Mouse (Mus musculus): ENCODE measurements around the gene Tars2.
"Not testable (repeated sequence)": the region's sequence is repeated elsewhere in the genome, so short reads cannot be mapped to it uniquely, and the experiment has no call there.

The Tars2 gene

GRCm38 (mm10) chr3:95760106-95760505 lies at the start of gene Tars2:
Tars2 (minus strand) TSS chr3:95760206.
- in situ Hi-C loops (cut with MboI, MseI): no loop called here

- in situ Hi-C loops (cut with MboI, MseI): no loop called here
These were observed 48.4 kb upstream of the Tars2 start for GRCm38 (mm10) chr3:95808384-95808783.

- in situ Hi-C loops (cut with MboI, MseI): not testable (repeated sequence)
These were observed 47.6 kb upstream of the Tars2 start for GRCm38 (mm10) chr3:95807630-95808029.

GRCm38 (mm10) chr3:95806677-95807076 lies 46.7 kb upstream of the Tars2 start:
- in situ Hi-C loops (cut with MboI, MseI): no loop called here

- in situ Hi-C loops (cut with MboI, MseI): no loop called here
These were observed 43.8 kb upstream of the Tars2 start for GRCm38 (mm10) chr3:95803851-95804250.

GRCm38 (mm10) chr3:95798756-95799155 lies 38.8 kb upstream of the Tars2 start:
- in situ Hi-C loops (cut with MboI, MseI): no loop called here

- in situ Hi-C loops (cut with MboI, MseI): no loop called here
These were observed 34.3 kb upstream of the Tars2 start for GRCm38 (mm10) chr3:95794299-95794698.

GRCm38 (mm10) chr3:95793662-95794061 lies 33.7 kb upstream of the Tars2 start:
- in situ Hi-C loops (cut with MboI, MseI): no loop called here

GRCm38 (mm10) chr3:95785501-95785900 lies 25.5 kb upstream of the Tars2 start:
- in situ Hi-C loops (cut with MboI, MseI): no loop called here

GRCm38 (mm10) chr3:95771985-95772384 lies 12.0 kb upstream of the Tars2 start:
- in situ Hi-C loops (cut with MboI, MseI): no loop called here

GRCm38 (mm10) chr3:95765534-95765933 lies 5.5 kb upstream of the Tars2 start:
- in situ Hi-C loops (cut with MboI, MseI): no loop called here

- in situ Hi-C loops (cut with MboI, MseI): no loop called here
These were observed 3.8 kb upstream of the Tars2 start for GRCm38 (mm10) chr3:95763811-95764210.

- in situ Hi-C loops (cut with MboI, MseI): no loop called here
These were observed 3.0 kb upstream of the Tars2 start for GRCm38 (mm10) chr3:95762961-95763360.

- in situ Hi-C loops (cut with MboI, MseI): no loop called here
These were observed 1.8 kb upstream of the Tars2 start for GRCm38 (mm10) chr3:95761771-95762170.

- in situ Hi-C loops (cut with MboI, MseI): no loop called here
These were observed 650 bp upstream of the Tars2 start for GRCm38 (mm10) chr3:95760656-95761055.

- in situ Hi-C loops (cut with MboI, MseI): no loop called here
These were observed 1.4 kb downstream of the Tars2 start for GRCm38 (mm10) chr3:95758467-95759218.

GRCm38 (mm10) chr3:95756808-95757207 lies 3.2 kb downstream of the Tars2 start:
- in situ Hi-C loops (cut with MboI, MseI): no loop called here

GRCm38 (mm10) chr3:95754345-95755206 lies 5.4 kb downstream of the Tars2 start:
- in situ Hi-C loops (cut with MboI, MseI): no loop called here

- in situ Hi-C loops (cut with MboI, MseI): no loop called here
These were observed 7.1 kb downstream of the Tars2 start for GRCm38 (mm10) chr3:95752935-95753334.

- in situ Hi-C loops (cut with MboI, MseI): no loop called here
These were observed 19.6 kb downstream of the Tars2 start for GRCm38 (mm10) chr3:95740406-95740805.

- in situ Hi-C loops (cut with MboI, MseI): no loop called here
These were observed 20.5 kb downstream of the Tars2 start, which contains the start of gene Ecm1 for GRCm38 (mm10) chr3:95739353-95740104. Ecm1 (minus strand) TSS chr3:95739569.

GRCm38 (mm10) chr3:95735071-95735670 lies 24.8 kb downstream of the Tars2 start:
- in situ Hi-C loops (cut with MboI, MseI): no loop called here
